Mouse (Mus musculus): ENCODE measurements at regions not wholly inside any gene's neighbourhood (a gene's known extent, or its start where the extent isn't known, plus 50 kb on each side); places are given as distances from the start of the nearest gene placed in this dataset.

GRCm38 (mm10) chr6:94953658-94954057 is 163.4 kb upstream of the Kbtbd8 start:
- no peaks in the 10 kb centered on the region for H3K27me3 ChIP-seq
- H3K36me3 ChIP-seq: no peaks in the 10 kb centered on the region
- ATAC-seq (ENCODE audit: low FRiP score): no peak
- no peak overlapping the region for H3K4me2 ChIP-seq (replicated peaks)
- peaks cover 8% of the 10 kb centered on the region; the same call in 1 of the 2 replicates for H3K4me1 ChIP-seq
- no peaks in the 10 kb centered on the region for H3K9me3 ChIP-seq (replicated peaks)
- H3K4me3 ChIP-seq: no peak overlapping the region
- no peak overlapping the region for H3K27ac ChIP-seq
- 83% methylated on average over 4 of the region's 4 CpGs for WGBS
- no peak overlapping the region for H3K9ac ChIP-seq

- Histone ChIP-seq H3K27me3 (no peaks in the 10 kb centered on the region), H3K9ac (no peak overlapping the region), H3K4me1 (no peaks in the 10 kb centered on the region), H3K9me3 (replicated peaks) (no peaks in the 10 kb centered on the region), H3K27ac (no peak overlapping the region), H3K4me3 (no peak overlapping the region), H3K4me2 (replicated peaks) (no peak overlapping the region), H3K36me3 (no peaks in the 10 kb centered on the region)
- no peak for ATAC-seq (ENCODE audit: low FRiP score)
- 61% methylated on average over 7 of the region's 7 CpGs for WGBS
Measured at GRCm38 (mm10) chr6:94951971-94952768, 164.9 kb upstream of the Kbtbd8 start.

GRCm38 (mm10) chr6:94950944-94951343 is 166.1 kb upstream of the Kbtbd8 start:
- H3K9me3 ChIP-seq (replicated peaks): no peaks in the 10 kb centered on the region
- no peaks in the 10 kb centered on the region for H3K27me3 ChIP-seq
- no peak for ATAC-seq (ENCODE audit: low FRiP score)
- H3K9ac ChIP-seq: no peak overlapping the region
- H3K4me1 ChIP-seq: no peaks in the 10 kb centered on the region
- no peak overlapping the region for H3K4me2 ChIP-seq (replicated peaks)
- no peak overlapping the region for H3K4me3 ChIP-seq
- H3K27ac ChIP-seq: no peak overlapping the region
- no peaks in the 10 kb centered on the region for H3K36me3 ChIP-seq
- WGBS: 70% methylated on average over 5 of the region's 5 CpGs

- 67% methylated on average over 2 of the region's 2 CpGs for whole genome bisulfite sequencing
- no peak overlapping the region for H3K9ac ChIP-seq
- H3K4me1 ChIP-seq: no peaks in the 10 kb centered on the region
- H3K36me3 ChIP-seq: no peaks in the 10 kb centered on the region
- no peaks in the 10 kb centered on the region for H3K27me3 ChIP-seq
- ATAC-seq (ENCODE audit: low FRiP score): no peak
- H3K4me2 ChIP-seq (replicated peaks): no peak overlapping the region
- H3K27ac ChIP-seq: no peak overlapping the region
- H3K4me3 ChIP-seq: no peak overlapping the region
- H3K9me3 ChIP-seq (replicated peaks): no peaks in the 10 kb centered on the region
Measured at GRCm38 (mm10) chr6:94950319-94950718, 166.7 kb upstream of the Kbtbd8 start.

- no peaks in the 10 kb centered on the region for H3K9me3 ChIP-seq (replicated peaks)
- no peak overlapping the region for H3K4me3 ChIP-seq
- H3K36me3 ChIP-seq: no peaks in the 10 kb centered on the region
- 83% methylated on average over 6 of the region's 6 CpGs for WGBS
- H3K27ac ChIP-seq: no peak overlapping the region
- H3K4me1 ChIP-seq: 0 out of 2 replicates have a peak, but pooled peaks cover 3% of the 10 kb centered on the region
- no peak overlapping the region for H3K4me2 ChIP-seq (replicated peaks)
- no peak overlapping the region for H3K9ac ChIP-seq
- no peak for ATAC-seq (ENCODE audit: low FRiP score)
- no peaks in the 10 kb centered on the region for H3K27me3 ChIP-seq
Measured at GRCm38 (mm10) chr6:94946352-94946900, 170.6 kb upstream of the Kbtbd8 start.

- Histone ChIP-seq H3K9me3 (replicated peaks) (no peaks in the 10 kb centered on the region), H3K4me1 (0 out of 2 replicates have a peak, but pooled peaks cover 3% of the 10 kb centered on the region), H3K27ac (no peak overlapping the region), H3K4me2 (replicated peaks) (no peak overlapping the region), H3K9ac (no peak overlapping the region), H3K4me3 (no peak overlapping the region), H3K27me3 (no peaks in the 10 kb centered on the region), H3K36me3 (no peaks in the 10 kb centered on the region)
- ATAC-seq (ENCODE audit: low FRiP score): no peak
- WGBS: 86% methylated on average over 5 of the region's 5 CpGs
Measured at GRCm38 (mm10) chr6:94945715-94946114, 171.3 kb upstream of the Kbtbd8 start.

GRCm38 (mm10) chr6:94944196-94944595 is 172.8 kb upstream of the Kbtbd8 start:
- H3K9me3 ChIP-seq (replicated peaks): no peaks in the 10 kb centered on the region
- 0 out of 2 replicates have a peak, but pooled peaks cover 3% of the 10 kb centered on the region for H3K4me1 ChIP-seq
- no peaks in the 10 kb centered on the region for H3K36me3 ChIP-seq
- H3K4me2 ChIP-seq (replicated peaks): no peak overlapping the region
- no peak overlapping the region for H3K27ac ChIP-seq
- H3K4me3 ChIP-seq: no peak overlapping the region
- WGBS: 50% methylated on average over 4 of the region's 4 CpGs
- no peak overlapping the region for H3K9ac ChIP-seq
- no peaks in the 10 kb centered on the region for H3K27me3 ChIP-seq
- ATAC-seq (ENCODE audit: low FRiP score): no peak

- 96% methylated on average over 2 of the region's 2 CpGs for WGBS
- Histone ChIP-seq H3K4me1 (0 out of 2 replicates have a peak, but pooled peaks cover under 1% of the 10 kb centered on the region), H3K9ac (no peak overlapping the region), H3K27ac (no peak overlapping the region), H3K9me3 (replicated peaks) (no peaks in the 10 kb centered on the region), H3K4me3 (no peak overlapping the region), H3K4me2 (replicated peaks) (no peak overlapping the region), H3K27me3 (no peaks in the 10 kb centered on the region), H3K36me3 (no peaks in the 10 kb centered on the region)
- no peak for ATAC-seq (ENCODE audit: low FRiP score)
Measured at GRCm38 (mm10) chr6:94938949-94939348, 178.1 kb upstream of the Kbtbd8 start.

- H3K9me3 ChIP-seq (replicated peaks): no peaks in the 10 kb centered on the region
- no peak overlapping the region for H3K4me2 ChIP-seq (replicated peaks)
- WGBS: 92% methylated on average over 5 of the region's 5 CpGs
- H3K27me3 ChIP-seq: no peaks in the 10 kb centered on the region
- no peak overlapping the region for H3K9ac ChIP-seq
- no peak overlapping the region for H3K27ac ChIP-seq
- no peaks in the 10 kb centered on the region for H3K36me3 ChIP-seq
- H3K4me3 ChIP-seq: no peak overlapping the region
- no peak for ATAC-seq (ENCODE audit: low FRiP score)
- no peaks in the 10 kb centered on the region for H3K4me1 ChIP-seq
Measured at GRCm38 (mm10) chr6:94936206-94936605, 180.8 kb upstream of the Kbtbd8 start.

- H3K9ac ChIP-seq: no peak overlapping the region
- no peak overlapping the region for H3K4me3 ChIP-seq
- no peaks in the 10 kb centered on the region for H3K4me1 ChIP-seq
- no peaks in the 10 kb centered on the region for H3K36me3 ChIP-seq
- WGBS: 86% methylated on average over 1 of the region's 1 CpGs
- no peaks in the 10 kb centered on the region for H3K9me3 ChIP-seq (replicated peaks)
- ATAC-seq (ENCODE audit: low FRiP score): no peak
- no peak overlapping the region for H3K27ac ChIP-seq
- no peak overlapping the region for H3K4me2 ChIP-seq (replicated peaks)
- H3K27me3 ChIP-seq: no peaks in the 10 kb centered on the region
Measured at GRCm38 (mm10) chr6:94935706-94936105, 181.3 kb upstream of the Kbtbd8 start.

- ATAC-seq (ENCODE audit: low FRiP score): no peak
- Histone ChIP-seq H3K9me3 (replicated peaks) (no peaks in the 10 kb centered on the region), H3K4me2 (replicated peaks) (no peak overlapping the region), H3K9ac (no peak overlapping the region), H3K27ac (no peak overlapping the region), H3K4me3 (no peak overlapping the region), H3K4me1 (no peaks in the 10 kb centered on the region), H3K27me3 (no peaks in the 10 kb centered on the region), H3K36me3 (no peaks in the 10 kb centered on the region)
- 91% methylated on average over 6 of the region's 6 CpGs for WGBS
Measured at GRCm38 (mm10) chr6:94927811-94928210, 189.2 kb upstream of the Kbtbd8 start.

GRCm38 (mm10) chr6:94926652-94927211 is 190.3 kb upstream of the Kbtbd8 start:
- Histone ChIP-seq H3K4me3 (no peak overlapping the region), H3K9me3 (replicated peaks) (no peaks in the 10 kb centered on the region), H3K27me3 (no peaks in the 10 kb centered on the region), H3K9ac (no peak overlapping the region), H3K4me2 (replicated peaks) (no peak overlapping the region), H3K4me1 (0 out of 2 replicates have a peak, but pooled peaks cover under 1% of the 10 kb centered on the region), H3K27ac (no peak overlapping the region), H3K36me3 (no peaks in the 10 kb centered on the region)
- WGBS: 97% methylated on average over 8 of the region's 8 CpGs
- ATAC-seq (ENCODE audit: low FRiP score): no peak

Measured in hindbrain, embryonic 12.5 days (tissue).